Mouse (Mus musculus) layer of hippocampus, adult 2 months (tissue): ENCODE results near the gene Rps15. TPM values are rescaled to one million over a fixed set of nuclear protein-coding genes. Genes with fewer than 3 reads are reported as not detected.

Experiments used
- DNase-seq, 2 experiments: peaks; one replicate each; pipeline ENCODE4 v3.0.0; 2022; ENCODE audit warnings: low spot score in 2 of 2
- H3K27ac ChIP-seq: fragments of 200-600 bp; 2 replicates; pipeline ENCODE4 v1.8.1; 2022
- H3K4me3 ChIP-seq: fragments of 200-600 bp; 2 replicates; pipeline ENCODE4 v1.8.1; 2022; ENCODE audit warnings: mild to moderate bottlenecking
- CTCF ChIP-seq: fragments of 200-600 bp; conservative IDR thresholded peaks from 2 replicates; pipeline ENCODE4 v1.8.1; 2022; ENCODE audit warnings: antibody characterized with exemption, mild to moderate bottlenecking, moderate library complexity
- total RNA-seq, 2 experiments: library from RNA; stranded (reverse); gene quantifications; 2 replicates each; pipeline ENCODE4 v1.2.3; 2021

Rps15 gene
- total RNA-seq, 2 experiments from 2014 or later: 926 to 932 TPM

DNA sequence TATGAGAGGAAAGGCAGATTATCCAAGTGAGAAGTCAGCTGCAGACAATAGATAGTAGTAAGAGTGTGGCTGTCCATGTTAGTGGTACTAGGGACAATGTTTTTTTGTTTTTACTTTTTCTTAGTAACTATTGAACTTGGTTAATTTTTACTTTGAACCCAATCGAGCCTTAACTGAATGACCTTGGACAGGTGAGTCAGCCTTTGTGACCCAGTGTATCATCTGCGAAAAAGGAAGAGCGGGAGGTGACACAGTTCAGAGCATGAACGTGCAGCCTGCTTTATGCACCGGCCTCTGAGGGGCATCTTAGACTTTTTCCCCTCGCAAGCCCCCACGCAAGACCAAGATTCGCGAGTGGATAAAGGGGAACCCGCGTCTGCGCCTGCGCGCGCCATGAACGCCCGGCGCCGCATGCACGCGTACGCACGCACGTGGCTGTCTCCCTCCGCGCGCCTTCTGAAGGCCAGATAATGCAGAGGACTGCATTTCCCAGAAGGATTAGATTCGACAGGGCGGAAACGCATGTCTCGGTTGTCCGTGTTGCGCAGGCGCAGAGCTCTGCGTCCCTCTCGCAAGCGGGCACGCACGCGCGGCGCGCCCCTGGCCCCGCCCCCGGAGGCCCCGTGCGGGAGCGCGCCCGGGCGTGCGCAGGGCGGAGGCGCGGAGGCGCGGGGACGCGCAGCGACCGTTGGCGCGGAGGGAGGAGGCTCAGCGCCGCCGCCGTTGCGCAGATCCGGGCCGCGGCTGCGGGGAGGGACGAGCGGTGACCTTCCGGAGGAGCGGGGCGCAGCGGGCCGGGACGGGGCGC is 27.7 kb upstream of the Rps15 start:
- no peak for TF ChIP-seq CTCF

DNA sequence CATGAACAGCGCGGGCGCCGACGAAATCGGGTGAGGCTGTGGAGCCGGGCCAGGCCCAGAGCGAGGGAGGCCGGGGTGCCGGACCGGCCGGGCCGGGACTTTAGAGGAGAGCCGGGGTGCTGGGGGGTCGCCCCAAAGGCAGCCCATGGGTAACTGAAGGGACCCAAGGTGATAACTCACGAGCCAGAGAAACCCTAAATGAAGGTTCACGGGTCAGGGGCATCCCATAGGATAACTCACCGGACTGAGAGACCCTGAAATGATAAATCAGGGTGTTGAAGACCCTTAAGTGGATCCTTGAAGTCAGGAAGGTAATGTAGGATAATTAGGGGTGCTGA is 27.1 kb upstream of the Rps15 start:
- no peak for TF ChIP-seq CTCF
- Histone ChIP-seq H3K27ac (peak overlapping the region; percentile 99), H3K4me3 (peak overlapping the region; percentile 89)
- no peak for DNase-seq

More for the DNA sequence above, 27.7 kb upstream of the Rps15 start:
- Histone ChIP-seq H3K27ac (peak overlapping the region; percentile 99), H3K4me3 (peak overlapping the region; percentile 89)
- DNase-seq: peak; percentile 98 to 99

DNA sequence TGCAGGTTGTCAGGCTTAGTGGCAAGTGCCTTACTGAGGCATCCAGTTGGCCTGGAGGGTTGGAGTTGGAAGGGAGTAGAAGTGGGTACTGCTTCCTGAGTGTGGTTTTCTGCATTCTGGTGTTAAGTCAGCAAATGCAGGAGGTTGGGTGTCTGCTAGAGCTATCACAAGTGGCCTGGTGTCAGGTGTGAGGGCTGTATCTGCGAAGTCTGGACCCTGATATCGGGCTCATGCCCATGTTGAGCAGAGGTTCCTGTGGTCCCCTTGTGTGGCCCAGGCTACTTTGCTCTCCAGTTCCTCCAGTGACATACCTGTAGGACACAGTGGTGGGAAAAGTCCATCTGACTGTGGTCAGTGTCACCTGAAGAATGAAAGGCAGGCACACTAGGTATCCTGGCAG is 22.2 kb upstream of the Rps15 start:
- no peak for TF ChIP-seq CTCF
- Histone ChIP-seq H3K27ac (peak overlapping the region; percentile 62; the same call in 1 of the 2 replicates), H3K4me3 (no peak overlapping the region)
- no peak for DNase-seq

GRCm38 (mm10) chr10:80270734-80271181 is 21.5 kb upstream of the Rps15 start:
- peak overlapping the region; percentile 62; the same call in 1 of the 2 replicates for H3K27ac ChIP-seq
- no peak for TF ChIP-seq CTCF
- no peak for DNase-seq

DNA sequence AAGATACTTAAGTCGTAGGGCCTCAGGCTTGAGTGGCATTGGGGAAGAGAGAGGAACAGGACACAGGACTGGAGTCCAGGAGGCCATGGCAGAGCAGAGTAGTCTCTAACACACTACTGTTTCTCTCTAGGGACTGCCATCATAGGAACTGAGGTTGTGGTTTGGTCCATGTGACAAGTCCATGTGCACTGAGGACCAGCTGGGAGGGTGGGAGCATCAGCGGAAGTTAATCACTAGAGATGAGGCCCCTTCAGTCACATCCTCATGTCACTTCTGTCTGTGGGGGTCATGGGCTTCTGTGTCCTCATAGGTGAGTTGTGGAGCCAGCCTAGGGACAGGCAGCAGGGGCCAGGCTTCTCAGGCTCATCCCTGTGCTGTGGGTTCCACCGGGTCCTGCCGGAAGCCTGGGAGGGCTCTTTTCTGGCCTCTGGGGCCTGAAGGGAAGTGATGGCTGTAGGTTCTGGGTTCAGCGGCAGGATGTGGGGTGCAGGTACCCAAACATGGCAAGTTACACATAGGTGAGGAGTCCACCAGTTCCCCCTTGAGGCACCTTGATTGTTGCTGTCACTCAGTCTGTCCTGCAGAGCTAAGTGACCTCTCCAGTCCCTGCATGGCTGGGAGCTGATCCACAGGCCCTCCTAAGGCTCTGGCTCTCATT is 20.9 kb upstream of the Rps15 start:
- peak overlapping the region; percentile 62; the same call in 1 of the 2 replicates for H3K27ac ChIP-seq
- DNase-seq: no peak
- no peak for TF ChIP-seq CTCF
- H3K4me3 ChIP-seq: no peak overlapping the region

More at GRCm38 (mm10) chr10:80270734-80271181, 21.5 kb upstream of the Rps15 start:
- H3K4me3 ChIP-seq: no peak overlapping the region

- TF ChIP-seq CTCF: no peak
- DNase-seq: no peak
- Histone ChIP-seq H3K27ac (no peak overlapping the region), H3K4me3 (no peak overlapping the region)
Measured at GRCm38 (mm10) chr10:80271870-80272585, 20.2 kb upstream of the Rps15 start.

GRCm38 (mm10) chr10:80273847-80274246 is 18.4 kb upstream of the Rps15 start:
- H3K27ac ChIP-seq: peak overlapping the region; percentile 28; the same call in 1 of the 2 replicates
- H3K4me3 ChIP-seq: no peak overlapping the region
- no peak for TF ChIP-seq CTCF
- DNase-seq: no peak

GRCm38 (mm10) chr10:80276238-80276637 is 16.0 kb upstream of the Rps15 start:
- no peak for DNase-seq

GRCm38 (mm10) chr10:80278390-80278789 is 13.9 kb upstream of the Rps15 start:
- TF ChIP-seq CTCF: no peak
- DNase-seq: no peak
- no peak overlapping the region for H3K4me3 ChIP-seq
- H3K27ac ChIP-seq: no peak overlapping the region

More at GRCm38 (mm10) chr10:80276238-80276637, 16.0 kb upstream of the Rps15 start:
- TF ChIP-seq CTCF: no peak
- H3K27ac ChIP-seq: no peak overlapping the region
- H3K4me3 ChIP-seq: no peak overlapping the region

DNA sequence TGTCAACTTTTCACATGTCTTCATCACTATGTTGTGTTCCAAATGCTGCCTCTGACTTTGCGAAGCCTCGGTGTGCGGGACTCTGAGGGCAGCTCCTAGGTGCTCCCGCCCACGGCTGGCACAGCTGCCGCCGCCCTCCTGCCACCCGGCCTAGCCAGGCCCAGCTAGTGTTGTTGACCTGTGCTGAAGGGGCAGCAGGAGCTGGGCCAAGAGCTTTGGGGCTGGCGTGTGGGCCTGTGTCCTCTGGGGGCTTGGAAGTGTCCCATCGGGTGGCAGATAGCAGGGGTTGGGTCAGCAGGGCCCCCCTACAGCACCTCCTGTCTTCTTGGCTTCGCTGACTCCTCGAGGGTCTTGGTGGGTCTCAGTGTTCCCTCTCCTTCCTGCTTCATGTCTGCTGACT is 13.0 kb upstream of the Rps15 start:
- no peak for DNase-seq
- Histone ChIP-seq H3K27ac (no peak overlapping the region), H3K4me3 (no peak overlapping the region)
- no peak for TF ChIP-seq CTCF

DNA sequence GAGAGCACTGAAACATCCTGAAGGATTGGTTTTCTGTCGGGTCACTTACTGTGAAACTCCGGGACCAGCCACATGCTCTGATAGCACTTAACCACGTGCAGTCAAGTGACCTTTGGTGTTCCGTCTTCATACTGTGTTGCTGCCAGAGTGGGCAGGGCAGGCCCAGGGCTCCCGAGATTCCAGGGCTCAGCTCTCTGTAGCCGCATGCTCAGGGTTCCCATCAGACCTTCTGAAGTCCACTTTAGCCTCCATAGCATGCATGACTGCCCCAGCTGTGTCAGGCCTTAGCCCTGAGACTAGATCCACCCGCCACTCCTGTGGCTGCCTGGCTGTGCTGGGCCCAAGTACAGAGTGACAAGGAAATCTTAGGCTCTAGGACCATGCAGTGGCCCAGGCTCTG is 10.9 kb upstream of the Rps15 start:
- no peak for TF ChIP-seq CTCF
- Histone ChIP-seq H3K4me3 (no peak overlapping the region), H3K27ac (peak overlapping the region; percentile 52)
- DNase-seq: no peak

GRCm38 (mm10) chr10:80281921-80282371 is 10.3 kb upstream of the Rps15 start:
- H3K4me3 ChIP-seq: no peak overlapping the region
- no peak for TF ChIP-seq CTCF
- DNase-seq: no peak
- peak overlapping the region; percentile 52 for H3K27ac ChIP-seq
